19 mouse cellular contexts compared by ENCODE assay signal in genomic region chr8:5030651-5031050, GRCm38 (mm10).
DNase-seq lines count a peak whose midpoint lies in the region; ATAC-seq and TF ChIP-seq lines count a peak whose summit lies in the region.
"Had no signal": no experiment of that assay in that cellular context is flagged by ENCODE, and none has a peak within 500 bp of the region (broad histone marks: within the 10 kb centered on the region; RNA-seq: fewer than 3 reads in every experiment).

No protein-coding gene starts in this region.

- H3K4me1 ChIP-seq in kidney, adult 2 months (ENCODE audit: control insufficient read depth, insufficient read depth, low read length) = 0 out of 2 replicates have a peak, but pooled peaks cover 5% of the 10 kb centered on the region
- H3K4me1 ChIP-seq in kidney, embryonic 14.5 days (ENCODE audit: control insufficient read depth, insufficient read depth, low read length) = no peaks in the 10 kb centered on the region
- H3K4me1 ChIP-seq in intestine, embryonic 15.5 days (replicated peaks) = no peaks in the 10 kb centered on the region
- no peaks in the 10 kb centered on the region for H3K4me1 ChIP-seq in forebrain, embryonic 12.5 days
- H3K4me1 ChIP-seq: heart, embryonic 12.5 days; hindbrain, embryonic 15.5 days; lung, embryonic 15.5 days had no signal

- TF ChIP-seq CTCF in kidney, adult 2 months (conservative IDR thresholded peaks at IDR 0.05; ENCODE audit: insufficient read depth, insufficient read length, low read depth, low read length) = no peak

- H3K9ac ChIP-seq in kidney, embryonic 14.5 days (ENCODE audit: low read depth, low read length) = no peak overlapping the region
- H3K9ac ChIP-seq in intestine, embryonic 15.5 days = no peak overlapping the region
- no peak overlapping the region for H3K9ac ChIP-seq in forebrain, embryonic 12.5 days
- H3K9ac ChIP-seq: heart, embryonic 12.5 days; hindbrain, embryonic 15.5 days; lung, embryonic 15.5 days had no signal

- no peaks in the 10 kb centered on the region for H3K27me3 ChIP-seq in kidney, adult 2 months (replicated peaks; ENCODE audit: control insufficient read depth, insufficient read depth, low read length)
- H3K27me3 ChIP-seq in kidney, embryonic 14.5 days (ENCODE audit: control insufficient read depth, insufficient read depth, low read length) = no peaks in the 10 kb centered on the region
- no peaks in the 10 kb centered on the region for H3K27me3 ChIP-seq in intestine, embryonic 15.5 days (replicated peaks)
- no peaks in the 10 kb centered on the region for H3K27me3 ChIP-seq in forebrain, embryonic 12.5 days
- H3K27me3 ChIP-seq: CH12.LX; heart, embryonic 12.5 days; hindbrain, embryonic 15.5 days; lung, embryonic 15.5 days had no signal

- no peaks in the 10 kb centered on the region for H3K9me3 ChIP-seq in kidney, embryonic 14.5 days (ENCODE audit: control insufficient read depth, low read length)
- H3K9me3 ChIP-seq in intestine, embryonic 15.5 days = no peaks in the 10 kb centered on the region
- no peaks in the 10 kb centered on the region for H3K9me3 ChIP-seq in forebrain, embryonic 12.5 days
- H3K9me3 ChIP-seq: heart, embryonic 12.5 days; hindbrain, embryonic 15.5 days; lung, embryonic 15.5 days had no signal

- no peak for TF ChIP-seq POLR2A in kidney, adult 2 months (IDR thresholded peaks at IDR 0.05; ENCODE audit: low read depth, low read length)

- 31% methylated on average over 3 of the region's 3 CpGs for WGBS in kidney, adult 2 months
- 48% methylated on average over 3 of the region's 3 CpGs for WGBS in kidney, embryonic 14.5 days
- 61% methylated on average over 3 of the region's 3 CpGs for WGBS in intestine, embryonic 15.5 days
- 81% methylated on average over 3 of the region's 3 CpGs for WGBS in forebrain, embryonic 12.5 days

- ATAC-seq in kidney, embryonic 14.5 days (ENCODE audit: low FRiP score, low TSS enrichment) = no peak
- ATAC-seq in intestine, embryonic 15.5 days = peak; percentile 95
- no peak for ATAC-seq in forebrain, embryonic 12.5 days (ENCODE audit: low FRiP score)

- peak; percentile 92 for DNase-seq in kidney, adult 2 months
- DNase-seq in kidney, postnatal 25 days = peak; percentile 34 to 61
- peak; percentile 14 for DNase-seq in mesoderm, embryonic 11.5 days (ENCODE audit: low read depth, low spot score)
- DNase-seq in left cerebral cortex, adult 8-10 months (ENCODE audit: low spot score in 2 of 2) = no peak
- no peak for DNase-seq in thymus, postnatal 25 days
- DNase-seq: adrenal gland, adult 8-10 months; cerebellum, adult 11 months; cerebellum, postnatal 14 days; gastrocnemius, postnatal 36 days; layer of hippocampus, postnatal 36 days; left cerebral cortex, postnatal 4 days; midbrain, embryonic 14.5 days had no signal

- H3K4me3 ChIP-seq in kidney, adult 2 months (ENCODE audit: insufficient read depth, low read depth, low read length) = no peak overlapping the region
- H3K4me3 ChIP-seq in kidney, embryonic 14.5 days (ENCODE audit: low read length) = no peak overlapping the region
- H3K4me3 ChIP-seq in intestine, embryonic 15.5 days (replicated peaks) = no peak overlapping the region
- H3K4me3 ChIP-seq in forebrain, embryonic 12.5 days (replicated peaks) = no peak overlapping the region
- H3K4me3 ChIP-seq: heart, embryonic 12.5 days; hindbrain, embryonic 15.5 days; lung, embryonic 15.5 days had no signal

- peak overlapping the region; percentile 23; the same call in 1 of the 2 replicates for H3K27ac ChIP-seq in kidney, adult 2 months (ENCODE audit: insufficient read depth, low read depth, low read length)
- H3K27ac ChIP-seq in kidney, embryonic 14.5 days (ENCODE audit: low read depth, low read length) = no peak overlapping the region
- H3K27ac ChIP-seq in intestine, embryonic 15.5 days = no peak overlapping the region
- H3K27ac ChIP-seq in forebrain, embryonic 12.5 days = no peak overlapping the region
- H3K27ac ChIP-seq: hindbrain, embryonic 15.5 days; lung, embryonic 15.5 days had no signal

- no peaks in the 10 kb centered on the region for H3K36me3 ChIP-seq in kidney, adult 2 months (ENCODE audit: control insufficient read depth, insufficient read depth, low read length)
- H3K36me3 ChIP-seq in kidney, embryonic 14.5 days (ENCODE audit: control insufficient read depth, insufficient read depth, low read length) = no peaks in the 10 kb centered on the region
- H3K36me3 ChIP-seq in intestine, embryonic 15.5 days = no peaks in the 10 kb centered on the region
- no peaks in the 10 kb centered on the region for H3K36me3 ChIP-seq in forebrain, embryonic 12.5 days (replicated peaks)
- H3K36me3 ChIP-seq: heart, embryonic 12.5 days; hindbrain, embryonic 15.5 days; lung, embryonic 15.5 days had no signal

- no peak overlapping the region for H3K4me2 ChIP-seq in kidney, embryonic 14.5 days (replicated peaks; ENCODE audit: low read depth, low read length)
- no peak overlapping the region for H3K4me2 ChIP-seq in intestine, embryonic 15.5 days (replicated peaks)
- no peak overlapping the region for H3K4me2 ChIP-seq in forebrain, embryonic 12.5 days
- H3K4me2 ChIP-seq: heart, embryonic 12.5 days; hindbrain, embryonic 15.5 days; lung, embryonic 15.5 days had no signal

Comparison
In these comparisons a context has a peak if more than half of its experiments do, and no peak if none do; other contexts are left out.
1. DNase-seq: peak in kidney, adult 2 months (single experiment), kidney, postnatal 25 days (2 of 2) and mesoderm, embryonic 11.5 days (single experiment); none in left cerebral cortex, adult 8-10 months (0 of 2) and thymus, postnatal 25 days (single experiment).